Mouse (Mus musculus): ENCODE measurements around the gene Pitpnm1.

The Pitpnm1 gene

DNA sequence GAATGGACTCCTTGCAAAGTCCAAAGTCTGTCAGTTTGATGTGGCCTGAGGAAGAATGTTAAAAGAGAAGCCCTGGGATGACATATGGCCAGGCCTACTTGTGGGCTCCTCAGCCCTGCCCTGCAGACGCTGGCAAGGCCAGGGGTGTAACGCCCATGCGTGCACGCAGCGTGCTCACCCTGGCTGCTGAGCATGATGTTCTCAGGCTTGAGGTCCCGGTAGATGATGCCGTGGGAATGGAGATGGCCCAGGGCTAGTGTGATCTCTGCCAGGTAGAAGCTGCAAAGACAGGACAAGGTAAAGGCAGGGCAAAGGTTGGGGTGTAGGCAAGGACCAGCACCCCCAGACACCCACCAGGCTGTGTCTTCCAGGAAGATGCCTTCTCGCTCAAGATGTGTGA, 59.3 kb downstream of the Pitpnm1 start:
- DNase-seq: no peak

DNA sequence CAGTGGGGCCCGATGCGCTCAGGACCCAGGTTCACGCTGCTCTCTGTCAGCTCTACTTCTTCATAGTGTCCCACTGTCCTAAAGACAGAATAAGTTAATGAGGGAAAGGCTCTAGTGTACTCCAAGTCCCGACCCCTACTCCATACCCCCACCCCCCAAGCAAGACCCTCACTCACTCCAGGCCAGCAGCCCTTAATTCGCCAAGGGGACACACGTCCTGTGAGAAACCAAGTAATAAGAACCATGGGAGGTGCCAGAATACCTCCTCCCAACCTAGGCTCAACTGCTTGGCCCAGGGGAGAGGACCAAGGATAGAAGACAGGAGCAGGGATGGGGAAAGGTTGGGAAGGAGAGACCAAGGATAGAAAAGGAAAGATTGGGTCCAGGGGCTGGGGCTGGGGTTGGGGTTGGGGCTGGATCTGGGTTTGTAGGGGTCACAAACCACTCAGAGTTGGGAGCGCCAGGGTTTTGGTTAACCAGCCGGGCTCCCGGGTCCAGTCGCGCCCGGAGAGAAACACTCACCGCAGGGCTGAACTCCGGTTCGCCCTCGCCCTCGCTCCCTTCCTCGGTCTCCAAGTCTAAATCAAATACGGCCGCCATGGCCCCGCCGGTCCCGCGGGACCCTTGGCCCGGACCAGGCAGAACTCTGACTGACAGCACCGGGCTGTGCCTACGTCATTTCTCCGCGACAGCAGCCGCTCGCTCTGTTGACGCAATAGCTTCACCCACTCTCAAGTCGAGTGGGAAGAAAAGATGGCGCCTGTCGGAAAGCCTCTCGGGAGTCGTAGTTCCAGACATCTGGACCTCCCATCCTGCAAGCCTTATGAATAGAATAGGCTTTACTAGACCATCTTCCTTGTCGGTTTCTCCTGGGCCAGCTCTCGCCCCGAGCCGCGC, 63.1 kb downstream of the Pitpnm1 start, which contains the start of gene Rps6kb2:
TSS of gene Rps6kb2 (minus strand) at position 709 of the 897 bp plus-strand sequence.
- DNase-seq: peak; percentile 99

DNA sequence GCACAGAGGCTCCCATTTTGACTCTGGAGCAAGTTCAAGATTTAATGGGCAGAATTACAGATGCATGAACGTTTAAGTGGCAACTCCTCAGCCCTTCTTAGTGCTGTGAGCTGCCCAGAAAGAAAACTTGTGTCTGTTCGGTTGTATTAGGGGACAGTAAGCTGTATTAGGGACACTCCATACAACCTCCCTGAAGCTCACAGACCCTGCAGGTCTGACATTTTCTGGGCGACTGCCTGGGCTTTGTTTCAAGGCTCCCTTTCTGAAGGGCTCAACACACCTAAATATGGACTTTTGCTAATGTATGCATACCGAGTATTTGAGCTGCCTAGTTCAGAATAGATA, 63.7 kb downstream of the Pitpnm1 start:
- DNase-seq: no peak
